Mouse (Mus musculus) urinary bladder, postnatal 25 days (tissue): ENCODE data around the gene Cptp.

Experiments used
- DNase-seq: peaks from one replicate; pipeline ENCODE4 v3.0.0; 2022; ENCODE audit warnings: low spot score

Cptp gene

DNA sequence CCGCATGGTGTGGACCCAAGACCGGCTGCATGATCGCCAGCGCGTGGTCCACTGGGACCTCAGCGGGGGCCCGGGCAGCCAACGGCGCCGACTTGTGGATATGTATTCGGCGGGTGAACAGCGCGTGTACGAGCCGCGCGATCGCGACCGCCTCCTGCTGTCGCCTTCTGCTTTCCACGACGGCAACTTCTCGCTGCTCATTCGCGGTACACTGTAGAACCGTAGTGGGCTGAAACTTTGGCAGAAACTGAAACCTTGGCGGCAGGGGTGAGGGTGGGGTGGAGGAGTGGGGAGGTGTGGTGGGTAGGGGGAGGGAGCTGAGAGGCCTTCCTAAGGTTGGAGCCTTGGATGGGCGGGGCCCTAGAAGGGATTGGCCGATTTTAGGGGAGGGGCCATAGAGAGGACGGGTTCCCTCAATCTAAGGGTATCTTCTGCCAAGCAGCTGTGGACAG is 28.2 kb downstream of the Cptp start:
- DNase-seq, result peak; percentile 50

- no peak for DNase-seq
Measured at GRCm38 (mm10) chr4:155840076-155841002, 28.9 kb downstream of the Cptp start.

- peak; percentile 67 for DNase-seq
Measured at GRCm38 (mm10) chr4:155839483-155839910, 29.7 kb downstream of the Cptp start, which contains the start of gene Mxra8. Mxra8 (plus strand) TSS chr4:155839680.

DNA sequence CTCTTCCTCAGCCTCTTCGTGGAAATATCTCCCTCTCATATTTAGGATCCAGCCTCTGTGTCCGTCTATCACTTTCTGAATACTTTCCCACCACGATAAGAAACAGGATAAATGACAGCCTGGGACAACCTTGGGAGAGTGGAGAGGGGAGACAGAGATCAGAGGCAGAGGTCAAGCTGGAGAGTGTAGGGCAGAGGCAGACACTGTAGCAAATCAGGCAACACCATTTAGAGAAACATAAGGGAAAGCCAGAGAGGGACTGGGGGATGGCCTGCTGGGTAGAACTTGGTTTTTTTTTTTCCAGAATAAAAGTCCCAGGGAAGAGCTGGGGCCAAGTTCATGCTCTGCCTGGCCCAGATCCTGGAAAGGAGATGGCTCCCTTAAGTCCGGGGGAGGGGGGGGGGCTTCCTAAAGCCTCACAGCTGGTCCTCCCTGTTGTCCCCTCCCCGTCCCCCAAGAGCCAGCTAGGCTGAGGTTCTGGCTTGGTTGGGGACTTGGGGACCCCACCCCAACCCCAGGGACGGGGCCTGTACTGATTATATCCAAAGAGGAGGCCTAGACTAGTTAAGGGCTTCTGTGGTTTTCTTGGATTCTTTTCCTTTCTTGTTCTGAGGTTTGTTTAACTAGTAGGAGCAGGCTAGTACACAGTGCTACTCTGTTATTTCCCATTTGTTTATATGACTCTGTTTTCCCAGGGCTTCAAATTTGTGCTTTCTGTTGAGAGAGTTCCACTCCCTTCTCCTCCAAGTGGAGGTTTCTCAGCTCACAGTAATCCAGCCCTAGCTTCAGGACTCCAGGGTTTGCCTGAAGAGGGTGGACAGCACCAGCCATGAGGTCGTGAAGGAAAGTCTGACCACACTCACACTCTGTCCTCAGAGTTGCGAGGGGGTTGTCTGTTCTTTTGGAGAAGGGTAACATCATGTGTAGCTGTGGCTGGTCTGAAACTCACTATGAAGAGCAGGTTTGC is 30.8 kb downstream of the Cptp start:
- DNase-seq, result no peak

DNA sequence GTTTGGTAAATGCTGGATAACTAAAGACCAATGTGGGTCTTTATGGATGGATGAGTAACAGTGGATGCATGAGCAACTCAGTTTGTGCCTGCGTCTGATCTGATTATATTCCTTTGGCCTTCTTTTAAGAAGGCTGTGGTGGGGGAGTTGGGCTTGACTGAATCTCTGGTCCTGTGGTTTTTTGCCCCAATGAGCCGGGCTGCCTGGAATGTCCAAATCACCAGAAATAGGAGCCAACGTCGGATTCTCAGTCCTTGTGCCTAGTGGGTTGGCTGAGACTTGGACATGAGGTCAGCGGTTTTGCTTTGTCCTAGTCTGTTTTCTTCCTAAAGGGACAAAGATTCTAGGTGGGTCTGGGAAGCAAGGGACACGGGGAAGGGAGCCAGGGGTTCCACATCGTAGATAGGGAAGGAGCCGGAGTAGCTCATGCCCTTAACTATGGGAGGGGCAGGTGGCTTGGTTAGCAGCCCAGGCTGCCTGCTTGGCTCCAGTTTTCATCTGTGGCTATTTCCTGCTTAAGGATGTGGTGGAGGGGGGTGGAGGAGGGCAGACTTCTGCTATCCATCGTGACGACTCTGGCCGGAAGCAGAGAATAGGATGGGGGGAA is 31.7 kb downstream of the Cptp start:
- no peak for DNase-seq

GRCm38 (mm10) chr4:155833836-155834235 is 35.4 kb downstream of the Cptp start:
- DNase-seq, result peak; percentile 77

DNA sequence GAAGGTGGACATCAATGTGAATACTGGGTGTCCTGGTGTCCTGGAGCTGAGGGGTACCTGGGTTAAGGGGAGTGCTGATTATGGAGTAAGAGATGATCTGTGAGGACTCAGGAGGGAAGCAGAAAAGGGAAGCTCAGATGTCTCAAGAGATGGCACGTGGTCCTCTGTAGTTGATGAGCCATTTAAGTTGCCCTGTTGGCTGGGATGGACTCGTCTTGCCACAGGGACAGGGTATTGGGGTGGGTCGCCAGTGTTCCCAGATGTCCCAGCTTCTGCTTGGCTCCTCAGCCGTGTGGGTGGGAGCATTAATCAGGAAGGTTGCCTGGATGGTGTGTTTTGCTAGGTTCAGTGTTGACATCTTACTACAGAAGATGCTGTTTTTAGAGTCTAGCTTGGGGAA is 36.0 kb downstream of the Cptp start:
- no peak for DNase-seq

GRCm38 (mm10) chr4:155832321-155832720 is 36.9 kb downstream of the Cptp start:
- DNase-seq, result no peak

DNA sequence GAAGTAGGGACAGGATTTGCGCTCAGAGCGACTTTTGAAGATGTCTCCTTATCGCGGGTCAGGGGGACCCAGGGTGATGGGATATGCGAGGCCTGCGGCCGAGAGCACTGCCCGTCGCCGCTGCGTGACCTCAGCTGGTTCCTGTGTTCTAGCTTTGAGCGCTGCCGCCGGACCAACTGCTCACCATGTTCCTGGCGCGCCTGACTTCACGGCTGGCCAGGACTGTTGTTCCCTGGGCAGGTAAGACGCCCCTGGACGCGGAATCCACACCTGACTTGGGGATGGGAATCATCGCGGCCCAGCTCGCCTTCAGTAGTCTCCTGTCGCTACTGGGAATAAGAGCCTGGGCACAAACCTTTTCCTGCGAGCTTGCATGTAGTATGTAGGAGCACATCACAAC is 37.4 kb downstream of the Cptp start:
- DNase-seq, result no peak

GRCm38 (mm10) chr4:155831205-155831766 is 38.0 kb downstream of the Cptp start, which contains the start of gene Aurkaip1:
Aurkaip1 (plus strand) TSS chr4:155831272.
- DNase-seq, result peak; percentile 94

DNA sequence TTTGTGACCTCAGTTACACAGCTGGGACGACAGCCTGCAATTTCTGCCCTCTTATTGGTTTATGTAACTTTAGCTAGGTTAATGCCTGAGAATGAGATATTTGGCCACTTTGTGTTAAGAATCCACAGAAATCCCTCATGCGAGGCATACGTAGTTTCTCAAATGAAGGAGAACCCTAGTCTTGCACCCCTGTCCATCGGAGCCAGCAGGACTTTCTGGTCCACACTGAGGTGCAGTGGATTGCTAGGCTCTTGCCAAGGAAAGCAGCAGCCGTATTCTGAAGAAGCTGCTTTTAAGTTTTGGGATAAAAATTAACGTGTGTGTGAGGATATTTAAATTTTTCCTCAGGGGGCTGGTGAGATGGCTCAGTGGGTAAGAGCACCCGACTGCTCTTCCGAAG is 38.6 kb downstream of the Cptp start:
- DNase-seq, result no peak

GRCm38 (mm10) chr4:155829866-155830265 is 39.4 kb downstream of the Cptp start:
- no peak for DNase-seq

- no peak for DNase-seq
Measured at GRCm38 (mm10) chr4:155823443-155823842, 45.8 kb downstream of the Cptp start.

GRCm38 (mm10) chr4:155821025-155821424 is 48.2 kb downstream of the Cptp start:
- no peak for DNase-seq

DNA sequence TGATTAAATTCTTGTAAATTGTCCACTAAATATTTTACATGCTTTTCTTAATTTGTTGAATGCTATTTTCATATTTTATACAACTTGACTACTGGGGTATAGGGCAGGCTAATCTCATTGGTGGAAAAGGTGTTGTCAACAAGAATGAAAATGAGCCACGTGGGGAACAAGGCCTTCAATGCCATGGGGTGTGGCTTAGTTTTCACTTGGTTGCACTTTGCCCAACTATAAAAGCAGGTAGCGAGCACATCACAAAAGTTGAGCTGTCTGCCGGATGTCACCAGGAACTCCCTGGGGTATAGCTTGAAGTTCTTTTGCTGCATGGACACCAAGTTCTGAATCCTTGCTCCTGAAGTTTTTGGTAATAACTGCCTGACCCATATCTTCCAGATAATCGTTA is 51.7 kb downstream of the Cptp start:
- DNase-seq, result no peak
